In the genomic region with DNA sequence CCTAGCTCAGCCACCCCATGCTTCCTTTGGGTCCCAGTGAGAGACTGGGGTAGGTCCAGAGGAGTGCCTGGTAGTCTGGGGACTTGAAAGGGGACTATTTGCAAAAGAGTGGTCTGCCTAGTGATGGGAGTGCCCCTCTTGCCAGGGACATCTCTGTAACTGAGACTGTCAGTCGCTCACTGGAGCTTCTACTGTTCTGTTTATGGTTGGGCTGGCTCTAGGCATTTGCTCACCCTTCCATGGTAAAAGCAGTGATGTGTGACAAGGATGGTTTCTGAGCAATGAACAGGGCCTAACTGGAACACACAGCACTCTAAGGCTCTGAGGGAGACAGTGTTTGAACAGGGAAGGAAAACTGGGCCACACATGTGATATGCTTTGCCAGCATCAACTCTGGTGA, we compare ENCODE assay signal across 24 mouse cellular contexts. TPM values are rescaled to one million over a fixed set of nuclear protein-coding genes. Genes with fewer than 3 reads are reported as not detected.
"Had no signal": no experiment of that assay in that cellular context is flagged by ENCODE, and none has a peak within 500 bp of the region (broad histone marks: within the 10 kb centered on the region; RNA-seq: fewer than 3 reads in every experiment).

No protein-coding gene starts in this region.

- DNase-seq: forebrain, postnatal 0 days; gastrocnemius, postnatal 14 days; heart, adult 18-20 months; heart, postnatal 10 days; heart, postnatal 4 days; kidney, adult 18-20 months; kidney, postnatal 36 days; layer of hippocampus, postnatal 36 days; left cerebral cortex, postnatal 4 days had no signal

- H3K4me1 ChIP-seq: heart, embryonic 10.5 days; heart, embryonic 12.5 days; hindbrain, embryonic 10.5 days; hindbrain, embryonic 12.5 days; intestine, embryonic 15.5 days; limb, embryonic 13.5 days; limb, embryonic 15.5 days had no signal

- H3K9me3 ChIP-seq: heart, embryonic 10.5 days; heart, embryonic 12.5 days; hindbrain, embryonic 10.5 days; hindbrain, embryonic 12.5 days; intestine, embryonic 15.5 days; limb, embryonic 13.5 days; limb, embryonic 15.5 days; liver, embryonic 12.5 days had no signal

- H3K4me3 ChIP-seq: heart, embryonic 10.5 days; heart, embryonic 12.5 days; hindbrain, embryonic 10.5 days; hindbrain, embryonic 12.5 days; intestine, embryonic 15.5 days; limb, embryonic 13.5 days; limb, embryonic 15.5 days; liver, embryonic 12.5 days had no signal

- H3K4me2 ChIP-seq: heart, embryonic 12.5 days; hindbrain, embryonic 12.5 days; hindbrain, embryonic 14.5 days; intestine, embryonic 15.5 days; limb, embryonic 13.5 days; limb, embryonic 15.5 days; liver, embryonic 12.5 days had no signal

- H3K27ac ChIP-seq: heart, embryonic 10.5 days; hindbrain, embryonic 10.5 days; hindbrain, embryonic 12.5 days; hindbrain, embryonic 14.5 days; intestine, embryonic 15.5 days; limb, embryonic 13.5 days; limb, embryonic 15.5 days; liver, embryonic 12.5 days; liver, embryonic 14.5 days had no signal

- ATAC-seq: forebrain, postnatal 0 days; hindbrain, embryonic 16.5 days; inflammation-experienced regulatory T-cells, adult 6 months; intestine, embryonic 15.5 days; liver, embryonic 12.5 days had no signal

- H3K27me3 ChIP-seq: heart, embryonic 12.5 days; hindbrain, embryonic 12.5 days; intestine, embryonic 15.5 days; limb, embryonic 13.5 days; limb, embryonic 15.5 days; liver, embryonic 12.5 days had no signal

- H3K9ac ChIP-seq: forebrain, postnatal 0 days; heart, embryonic 12.5 days; hindbrain, embryonic 12.5 days; hindbrain, embryonic 14.5 days; intestine, embryonic 15.5 days; limb, embryonic 13.5 days; limb, embryonic 15.5 days; liver, embryonic 12.5 days; liver, embryonic 14.5 days had no signal

RNA-seq across cellular contexts. Expression of a gene that starts 46.3 kb away (rescaled TPM):
- total RNA-seq: gastrocnemius, adult 8-10 months; heart, adult 18-20 months; heart, adult 8-10 months; heart, postnatal 10 days; heart, postnatal 4 days; liver, adult 2 months had no signal
- polyA plus RNA-seq: liver, adult 2 months had no signal
